Mouse (Mus musculus): Measurements from ENCODE around the gene Ncam2.

The Ncam2 gene

DNA sequence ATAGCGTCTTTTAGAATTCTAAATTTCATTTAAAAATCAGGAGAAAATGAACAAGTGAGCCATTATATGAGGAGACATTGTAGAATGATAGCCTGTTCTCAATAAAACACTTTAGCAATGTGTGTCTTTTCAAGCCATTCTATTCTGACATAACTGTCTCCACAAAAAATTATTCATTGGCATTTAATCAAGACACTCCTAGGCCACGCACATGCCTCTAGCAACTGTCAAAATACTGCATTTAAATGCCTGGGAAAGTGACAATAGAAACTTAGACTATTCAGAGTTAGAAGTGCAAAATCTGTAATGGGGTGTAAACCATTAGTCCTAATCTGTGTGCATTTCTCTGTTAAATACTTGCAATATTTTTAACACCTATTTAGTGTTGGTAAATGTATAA, 456.1 kb downstream of the Ncam2 start:
- no peak for DNase-seq

- no peak for DNase-seq
Observed at GRCm38 (mm10) chr16:81673866-81674265, 473.4 kb downstream of the Ncam2 start.

- no peak for DNase-seq
Observed at GRCm38 (mm10) chr16:81675546-81675945, 475.0 kb downstream of the Ncam2 start.

Data from lung, adult 18-20 months (tissue).